Comparison of ENCODE assay signal across 30 mouse cellular contexts in the genomic region with DNA sequence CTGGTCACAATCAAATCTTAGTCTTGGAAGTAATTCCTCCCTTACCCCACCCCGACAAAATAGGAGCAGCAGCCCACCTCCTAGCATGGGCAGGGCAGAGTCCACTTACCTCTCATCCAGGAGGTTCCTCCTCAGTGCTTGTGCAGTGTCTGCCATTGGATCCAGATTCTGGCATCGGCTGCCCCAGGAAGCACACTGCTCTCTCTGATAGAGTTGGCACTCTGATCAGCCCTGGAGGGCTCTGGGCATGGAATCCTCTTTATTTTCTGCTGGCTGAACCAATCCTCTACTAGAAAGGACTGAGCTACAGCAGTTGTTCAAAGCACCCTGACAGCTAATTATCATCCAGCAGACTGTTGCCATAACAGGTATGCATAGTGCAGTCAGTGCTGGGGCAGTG.
A peak's percentile ranks its signal among the peaks of the same experiment; 100 is the strongest.
DNase-seq lines count a peak whose midpoint lies in the region; ATAC-seq and TF ChIP-seq lines count a peak whose summit lies in the region.
"Had no signal": no experiment of that assay in that cellular context is flagged by ENCODE, and none has a peak within 500 bp of the region (broad histone marks: within the 10 kb centered on the region; RNA-seq: fewer than 3 reads in every experiment).

No protein-coding gene starts in this region.

- peaks cover 18% of the 10 kb centered on the region for H3K4me1 ChIP-seq in hindbrain, embryonic 16.5 days (ENCODE audit: control insufficient read depth, insufficient read depth, low read depth, low read length)
- H3K4me1 ChIP-seq in hindbrain, embryonic 12.5 days: peaks cover 13% of the 10 kb centered on the region
- H3K4me1 ChIP-seq in thymus, adult 2 months (replicated peaks; ENCODE audit: control insufficient read depth, insufficient read depth, low read length): no peaks in the 10 kb centered on the region
- H3K4me1 ChIP-seq: liver, embryonic 15.5 days; neural tube, embryonic 12.5 days had no signal

- TF ChIP-seq POLR2A in thymus, adult 2 months (IDR thresholded peaks at IDR 0.05; ENCODE audit: control insufficient read depth, extremely low read depth, insufficient read depth, low read length, poor library complexity): no peak

- peak; percentile 62 for ATAC-seq in cerebellum, adult (ENCODE audit: insufficient number of reproducible peaks, low FRiP score, low TSS enrichment)
- ATAC-seq in hindbrain, embryonic 16.5 days: 0 out of 2 replicates have a peak, but pooled peaks have one; percentile 29
- ATAC-seq in hindbrain, embryonic 12.5 days (ENCODE audit: low FRiP score): no peak
- ATAC-seq: activated CD4-positive, CD25-positive, alpha-beta regulatory T cell, adult 4 months; intestine, postnatal 0 days; midbrain, embryonic 16.5 days had no signal

- no peak overlapping the region for H3K9ac ChIP-seq in hindbrain, embryonic 16.5 days (ENCODE audit: low read depth, low read length)
- H3K9ac ChIP-seq in hindbrain, embryonic 12.5 days: no peak overlapping the region
- H3K9ac ChIP-seq: forebrain, embryonic 12.5 days; liver, embryonic 15.5 days; lung, embryonic 14.5 days; neural tube, embryonic 12.5 days had no signal

- H3K4me3 ChIP-seq in hindbrain, embryonic 16.5 days (ENCODE audit: low read length): no peak overlapping the region
- H3K4me3 ChIP-seq in hindbrain, embryonic 12.5 days: no peak overlapping the region
- H3K4me3 ChIP-seq in thymus, adult 2 months (ENCODE audit: control insufficient read depth, insufficient read depth, low read length): no peak overlapping the region
- H3K4me3 ChIP-seq: erythroblast, embryonic 14.5 days; forebrain, embryonic 12.5 days; liver, embryonic 15.5 days; midbrain, embryonic 10.5 days; myocyte; neural tube, embryonic 12.5 days had no signal

- H3K4me2 ChIP-seq in hindbrain, embryonic 16.5 days (ENCODE audit: low read length): no peak overlapping the region
- no peak overlapping the region for H3K4me2 ChIP-seq in hindbrain, embryonic 12.5 days (replicated peaks)
- H3K4me2 ChIP-seq: forebrain, embryonic 12.5 days; heart, embryonic 11.5 days; liver, embryonic 15.5 days; lung, embryonic 14.5 days; neural tube, embryonic 12.5 days had no signal

- WGBS in hindbrain, embryonic 16.5 days: 90% methylated on average over 2 of the region's 2 CpGs
- WGBS in hindbrain, embryonic 12.5 days: 86% methylated on average over 2 of the region's 2 CpGs
- WGBS in thymus, adult 2 months: 86% methylated on average over 2 of the region's 2 CpGs

- no peak overlapping the region for H3K27ac ChIP-seq in hindbrain, embryonic 16.5 days (ENCODE audit: low read depth, low read length)
- no peak overlapping the region for H3K27ac ChIP-seq in hindbrain, embryonic 12.5 days
- H3K27ac ChIP-seq in thymus, adult 2 months (ENCODE audit: control insufficient read depth, insufficient read depth, low read length): no peak overlapping the region
- H3K27ac ChIP-seq: forebrain, embryonic 12.5 days; liver, embryonic 15.5 days; midbrain, embryonic 10.5 days; neural tube, embryonic 12.5 days had no signal

- TF ChIP-seq CTCF in thymus, adult 2 months (IDR thresholded peaks at IDR 0.05; ENCODE audit: borderline replicate concordance, control insufficient read depth, extremely low read depth, insufficient read depth, low read length, poor library complexity): no peak

- no peaks in the 10 kb centered on the region for H3K36me3 ChIP-seq in hindbrain, embryonic 16.5 days (ENCODE audit: control insufficient read depth, insufficient read depth, low read length)
- H3K36me3 ChIP-seq in hindbrain, embryonic 12.5 days: no peaks in the 10 kb centered on the region
- no peaks in the 10 kb centered on the region for H3K36me3 ChIP-seq in thymus, adult 2 months (ENCODE audit: control insufficient read depth, insufficient read depth, low read length)
- H3K36me3 ChIP-seq: forebrain, embryonic 12.5 days; liver, embryonic 15.5 days; midbrain, embryonic 10.5 days; neural tube, embryonic 12.5 days had no signal

- H3K9me3 ChIP-seq in hindbrain, embryonic 16.5 days (ENCODE audit: control insufficient read depth, low read length): no peaks in the 10 kb centered on the region
- no peaks in the 10 kb centered on the region for H3K9me3 ChIP-seq in hindbrain, embryonic 12.5 days (replicated peaks)
- H3K9me3 ChIP-seq: forebrain, embryonic 12.5 days; liver, embryonic 15.5 days; midbrain, embryonic 10.5 days; neural tube, embryonic 12.5 days had no signal

- H3K27me3 ChIP-seq in hindbrain, embryonic 16.5 days (replicated peaks; ENCODE audit: control insufficient read depth, insufficient read depth, low read length): no peaks in the 10 kb centered on the region
- no peaks in the 10 kb centered on the region for H3K27me3 ChIP-seq in hindbrain, embryonic 12.5 days
- H3K27me3 ChIP-seq in thymus, adult 2 months (ENCODE audit: control insufficient read depth, insufficient read depth, low read length): no peaks in the 10 kb centered on the region
- H3K27me3 ChIP-seq: CH12.LX; forebrain, embryonic 12.5 days; liver, embryonic 15.5 days; neural tube, embryonic 12.5 days had no signal

- DNase-seq in cerebellum, adult 11 months: no peak
- DNase-seq in cerebellum, adult 18-20 months: peak; percentile 31 to 47
- DNase-seq in cerebellum, postnatal 14 days: peak; percentile 79 to 80
- DNase-seq in lung, postnatal 4 days: no peak
- DNase-seq in thymus, adult 2 months: no peak
- DNase-seq: adrenal gland, adult 8-10 months; gastrocnemius, postnatal 25 days; heart, adult 18-20 months; heart, postnatal 4 days; kidney, adult 9 months; kidney, postnatal 10 days; layer of hippocampus, postnatal 36 days; lung, embryonic 14.5 days; lung, postnatal 14 days; right cerebral cortex, adult 18-20 months; right cerebral cortex, postnatal 4 days had no signal

Comparison
In these comparisons a context has a peak if more than half of its experiments do, and no peak if none do; other contexts are left out.
1. DNase-seq: peak in cerebellum, adult 18-20 months (2 of 2) and cerebellum, postnatal 14 days (2 of 2); none in cerebellum, adult 11 months (single experiment), lung, postnatal 4 days (0 of 2) and thymus, adult 2 months (single experiment).